Mouse (Mus musculus): ENCODE measurements around the gene Dlec1.

Dlec1 gene

GRCm38 (mm10) chr9:119142066-119142465 is 39.8 kb downstream of the Dlec1 start:
- no peak for DNase-seq (ENCODE audit: low spot score in 2 of 2)

DNA sequence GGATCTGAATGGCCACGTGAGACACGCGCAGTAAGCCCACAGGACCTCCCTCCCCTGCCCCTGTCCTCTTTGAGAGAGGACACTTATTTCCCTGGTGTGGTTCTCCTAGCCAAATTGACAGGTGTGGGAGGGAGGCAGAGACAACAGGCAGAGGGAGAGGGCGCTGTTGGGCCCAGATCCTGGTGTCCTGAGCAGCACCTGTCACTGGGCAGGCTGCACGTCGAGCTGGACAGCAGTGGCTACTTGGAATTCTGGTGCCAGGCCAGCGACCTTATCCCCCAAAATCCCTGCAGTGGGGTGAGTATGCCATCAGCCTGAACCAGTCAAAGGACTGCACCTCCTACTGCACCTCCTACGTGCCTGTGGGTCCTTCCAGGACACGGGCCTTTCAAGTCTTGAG is 41.1 kb downstream of the Dlec1 start:
- DNase-seq (ENCODE audit: low spot score in 2 of 2), result no peak

GRCm38 (mm10) chr9:119144696-119145095 is 42.4 kb downstream of the Dlec1 start:
- DNase-seq (ENCODE audit: low spot score in 2 of 2), result no peak

GRCm38 (mm10) chr9:119145137-119145536 is 42.9 kb downstream of the Dlec1 start:
- no peak for DNase-seq (ENCODE audit: low spot score in 2 of 2)

- DNase-seq (ENCODE audit: low spot score in 2 of 2), result no peak
These were observed 43.4 kb downstream of the Dlec1 start for GRCm38 (mm10) chr9:119145638-119146037.

DNA sequence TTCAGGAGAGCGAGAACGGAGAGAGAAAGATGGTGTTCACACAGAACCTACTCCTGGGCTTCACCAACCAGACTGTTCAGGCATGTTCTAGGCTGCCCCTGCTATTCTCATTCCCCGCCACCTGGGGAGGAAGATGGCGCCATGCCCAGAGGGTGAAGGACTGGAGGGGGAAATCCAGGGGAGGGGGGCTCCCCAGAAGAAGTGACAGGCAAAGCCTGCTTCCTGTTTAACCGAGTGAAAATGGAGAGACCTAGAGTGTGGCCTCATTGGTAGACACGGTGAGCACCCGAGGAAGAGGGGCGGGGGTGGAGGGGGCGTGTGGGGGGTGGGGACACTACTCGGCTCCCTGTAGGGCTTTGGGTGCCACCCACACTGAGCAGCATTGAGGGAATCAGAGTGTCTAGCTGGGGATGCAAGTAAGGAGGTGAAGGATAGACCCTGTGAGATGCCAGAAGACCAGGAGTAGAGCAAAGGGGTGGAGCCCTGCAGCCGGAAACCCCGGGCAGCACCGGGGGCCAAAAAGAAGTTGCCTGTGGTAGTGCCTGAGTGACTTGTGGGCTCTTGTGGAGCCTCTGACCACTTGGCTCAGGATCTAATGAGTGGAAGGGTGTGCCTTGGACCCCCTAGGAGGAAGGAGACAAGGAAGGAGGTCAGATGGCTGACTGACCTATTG is 44.0 kb downstream of the Dlec1 start:
- no peak for DNase-seq (ENCODE audit: low spot score in 2 of 2)

DNA sequence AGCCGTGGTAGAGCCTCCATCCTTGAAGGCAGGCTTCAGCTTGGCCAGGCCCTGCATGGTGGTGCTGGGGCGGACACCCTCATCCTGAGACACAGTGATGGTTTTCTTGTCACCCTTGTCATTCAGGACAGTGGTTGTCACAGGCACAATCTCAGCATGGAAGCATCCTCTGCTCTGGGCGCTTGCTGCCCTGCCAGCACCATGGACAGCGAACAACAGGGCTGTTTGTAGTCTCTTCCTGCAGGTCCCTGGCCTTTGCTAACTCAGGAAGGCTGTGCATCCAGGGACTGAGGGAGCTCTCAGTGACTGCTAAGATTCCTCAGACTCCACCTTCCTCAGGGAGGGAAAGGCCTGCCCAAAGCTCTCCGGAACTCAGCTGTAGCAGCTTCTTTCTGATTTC is 47.3 kb downstream of the Dlec1 start:
- no peak for DNase-seq (ENCODE audit: low spot score in 2 of 2)

GRCm38 (mm10) chr9:119151751-119152150 is 49.5 kb downstream of the Dlec1 start:
- DNase-seq (ENCODE audit: low spot score in 2 of 2), result no peak

GRCm38 (mm10) chr9:119155416-119155815 is 53.1 kb downstream of the Dlec1 start:
- no peak for DNase-seq (ENCODE audit: low spot score in 2 of 2)

GRCm38 (mm10) chr9:119155826-119156225 is 53.5 kb downstream of the Dlec1 start:
- no peak for DNase-seq (ENCODE audit: low spot score in 2 of 2)

GRCm38 (mm10) chr9:119156278-119157201 is 54.3 kb downstream of the Dlec1 start, which contains the start of gene Acaa1b:
Gene Acaa1b (minus strand): TSS chr9:119157093.
- DNase-seq (ENCODE audit: low spot score in 2 of 2), result peak; percentile 46 to 72

DNA sequence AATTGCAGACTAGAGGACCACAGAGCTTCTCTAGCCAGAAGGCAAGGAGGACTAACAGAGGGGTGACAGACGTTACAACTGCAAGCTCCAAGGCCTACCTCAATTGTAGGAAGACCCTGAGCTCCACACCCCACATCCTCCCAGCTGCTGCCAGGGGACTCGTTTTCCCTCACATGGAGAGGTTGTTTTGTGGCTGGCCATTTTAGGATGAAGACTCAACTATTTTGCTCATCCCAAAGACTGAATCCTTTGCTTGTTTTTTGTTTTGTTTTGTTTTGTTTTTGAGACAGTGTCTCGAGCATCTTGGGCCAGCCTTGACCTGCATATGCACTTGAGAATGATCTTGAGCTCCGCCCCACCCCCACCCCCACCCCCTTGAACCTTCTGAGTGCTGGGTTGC is 56.6 kb downstream of the Dlec1 start, which contains the start of gene Gm47289:
Gene Gm47289, plus strand, starts transcription at position 301 of the 400 bp plus-strand sequence.
- no peak for DNase-seq (ENCODE audit: low spot score in 2 of 2)

DNA sequence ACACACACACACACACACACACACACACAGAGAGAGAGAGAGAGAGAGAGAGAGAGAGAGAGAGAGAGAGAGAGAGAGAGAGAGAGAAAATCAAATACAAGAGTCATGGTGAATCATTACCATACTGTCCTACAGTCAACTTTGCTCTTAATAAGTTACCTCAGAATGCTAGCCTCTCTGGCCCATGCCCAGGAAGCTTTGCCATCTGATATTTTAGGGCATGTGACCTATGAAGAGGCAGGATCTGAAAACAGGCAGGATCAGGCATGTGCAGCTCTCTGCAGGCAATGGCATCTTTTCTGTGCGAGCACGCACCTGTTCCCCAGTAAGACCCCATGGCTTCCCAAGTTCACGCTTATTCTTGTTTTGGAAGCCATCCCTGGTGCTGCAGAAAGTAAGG is 58.4 kb downstream of the Dlec1 start:
- no peak for DNase-seq (ENCODE audit: low spot score in 2 of 2)

DNA sequence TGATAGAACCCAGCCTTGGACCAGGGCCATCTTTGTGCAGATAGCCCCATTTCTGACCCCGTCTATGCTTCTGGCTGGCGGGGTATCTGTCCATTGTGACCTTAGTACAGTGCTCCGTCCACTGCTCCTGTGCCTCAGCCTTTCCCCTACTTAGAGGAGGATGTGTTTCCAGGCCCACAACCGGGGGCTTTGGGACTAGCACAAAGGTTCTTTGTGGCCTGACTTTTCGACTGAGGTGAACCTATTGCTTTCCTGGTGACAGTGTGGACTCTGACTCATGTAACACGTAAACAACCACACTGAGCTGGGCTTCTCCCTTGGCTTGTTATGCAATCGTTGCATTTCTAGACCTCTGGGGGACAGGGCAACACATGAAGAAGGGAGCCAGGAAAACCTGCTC is 62.5 kb downstream of the Dlec1 start:
- no peak for DNase-seq (ENCODE audit: low spot score in 2 of 2)

GRCm38 (mm10) chr9:119165548-119165947 is 63.3 kb downstream of the Dlec1 start:
- no peak for DNase-seq (ENCODE audit: low spot score in 2 of 2)

DNA sequence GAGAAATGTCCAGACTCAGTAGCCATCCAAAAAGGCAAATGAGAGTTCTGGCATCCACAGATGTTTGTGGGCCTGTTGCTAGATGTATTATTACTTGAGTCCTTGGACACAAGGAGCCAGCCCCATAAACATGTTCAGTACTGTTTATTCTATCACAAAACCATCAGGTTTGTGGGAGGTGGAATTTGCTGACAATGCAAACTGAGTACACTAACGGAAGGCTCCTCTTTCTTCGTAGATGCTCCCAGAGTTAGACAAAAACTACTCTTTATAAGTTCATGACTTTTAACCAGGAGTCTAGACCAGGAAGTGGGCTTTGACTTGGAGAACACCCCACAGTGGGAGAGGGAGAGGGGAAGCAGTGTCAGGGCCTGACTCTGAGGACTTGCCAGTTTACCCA is 65.3 kb downstream of the Dlec1 start:
- DNase-seq (ENCODE audit: low spot score in 2 of 2), result no peak

- no peak for DNase-seq (ENCODE audit: low spot score in 2 of 2)
These were observed 77.0 kb downstream of the Dlec1 start for GRCm38 (mm10) chr9:119179292-119179691.

GRCm38 (mm10) chr9:119181241-119181728 is 79.0 kb downstream of the Dlec1 start:
- no peak for DNase-seq (ENCODE audit: low spot score in 2 of 2)

- no peak for DNase-seq (ENCODE audit: low spot score in 2 of 2)
These were observed 90.1 kb downstream of the Dlec1 start for GRCm38 (mm10) chr9:119192202-119192990.
